Mouse (Mus musculus) heart, postnatal 0 days (tissue): ENCODE measurements around the gene Arhgef28.

Source experiments
- CTCF ChIP-seq: IDR thresholded peaks from 2 replicates; pipeline ENCODE4 v1.5.1; 2016; ENCODE audit warnings: antibody characterized with exemption, control low read depth, low read depth
- EP300 ChIP-seq: IDR thresholded peaks from 2 replicates; pipeline ENCODE4 v1.6.1; 2016; ENCODE audit warnings: antibody characterized with exemption, low read depth

- TF ChIP-seq EP300 (no peak), CTCF (no peak)
Measured at GRCm38 (mm10) chr13:98014892-98015291, 191.3 kb downstream of the Arhgef28 start.
